Mouse (Mus musculus) neural tube, embryonic 13.5 days (tissue): ENCODE data around the gene Rbm39. TPM values are rescaled to one million over a fixed set of nuclear protein-coding genes. Genes with fewer than 3 reads are reported as not detected.
"Not testable (repeated sequence)": the region's sequence is repeated elsewhere in the genome, so short reads cannot be mapped to it uniquely, and the experiment has no call there.

Experiments used
- ATAC-seq: fragments of 200-750 bp; cut with Nextera tagmentation; 2 replicates; pipeline ENCODE4 v1.8.0; 2017; ENCODE audit warnings: low read depth, mild to moderate bottlenecking, moderate TSS enrichment, moderate library complexity
- H3K27ac ChIP-seq: fragments of 300-500 bp; sonication (generic); replicated peaks from 2 replicates; pipeline ENCODE4 v1.5.1; 2015; ENCODE audit warnings: moderate library complexity, mild to moderate bottlenecking, inconsistent platforms
- H3K27me3 ChIP-seq: fragments of 300-500 bp; sonication (generic); 2 replicates; pipeline ENCODE4 v1.6.1; 2015; ENCODE audit warnings: mild to moderate bottlenecking, inconsistent platforms
- H3K36me3 ChIP-seq: fragments of 300-500 bp; sonication (generic); 2 replicates; pipeline ENCODE4 v1.6.1; 2015; ENCODE audit warnings: mild to moderate bottlenecking, inconsistent platforms
- H3K4me1 ChIP-seq: fragments of 300-500 bp; sonication (generic); replicated peaks from 2 replicates; pipeline ENCODE4 v1.6.1; 2015; ENCODE audit warnings: inconsistent platforms
- H3K4me2 ChIP-seq: fragments of 300-500 bp; sonication (generic); 2 replicates; pipeline ENCODE4 v1.6.1; 2015; ENCODE audit warnings: inconsistent platforms, mild to moderate bottlenecking, moderate library complexity
- H3K4me3 ChIP-seq: fragments of 300-500 bp; sonication (generic); 2 replicates; pipeline ENCODE4 v1.5.1; 2015; ENCODE audit warnings: mild to moderate bottlenecking, inconsistent platforms
- H3K9ac ChIP-seq: fragments of 300-500 bp; sonication (generic); 2 replicates; pipeline ENCODE4 v1.6.1; 2015; ENCODE audit warnings: moderate library complexity, mild to moderate bottlenecking, inconsistent platforms
- H3K9me3 ChIP-seq: fragments of 300-500 bp; sonication (generic); 2 replicates; pipeline ENCODE4 v1.6.1; 2016; ENCODE audit warnings: inconsistent platforms
- WGBS: fragments of 180-500 bp; shearing (Covaris S2); methylation state at CpG from one replicate; pipeline ENCODE4 v1.1.7; 2015; 5-methylcytosine and 5-hydroxymethylcytosine counted together
- polyA plus RNA-seq: library from polyadenylated mRNA; unstranded; fragments of >200 nt; fragmentation: Nextera tagmentation; extraction: Ambion mirVana; gene quantifications from 2 replicates; pipeline ENCODE4 v1.2.1, GENCODE M21; 2015

The Rbm39 gene
- polyA plus RNA-seq, 1 experiment from 2014 or later: 509 TPM

GRCm38 (mm10) chr2:156142820-156143219 lies 37.2 kb downstream of the Rbm39 start:
- ATAC-seq: no peak
- WGBS: 81% methylated on average over 2 of the region's 2 CpGs
- peaks cover 27% of the 10 kb centered on the region for H3K4me1 ChIP-seq
- peak overlapping the region; percentile 68 for H3K4me2 ChIP-seq
- peak overlapping the region; percentile 96; the same call in 1 of the 2 replicates for H3K27ac ChIP-seq
- peak overlapping the region; percentile 89 for H3K4me3 ChIP-seq
- H3K9me3 ChIP-seq: no peaks in the 10 kb centered on the region
- no peaks in the 10 kb centered on the region for H3K27me3 ChIP-seq
- H3K9ac ChIP-seq: peak overlapping the region; percentile 89
- H3K36me3 ChIP-seq: peaks cover 15% of the 10 kb centered on the region

- Histone ChIP-seq H3K4me3 (no peak overlapping the region), H3K9ac (no peak overlapping the region), H3K9me3 (no peaks in the 10 kb centered on the region), H3K27me3 (no peaks in the 10 kb centered on the region), H3K4me1 (no peaks in the 10 kb centered on the region), H3K36me3 (peaks cover 28% of the 10 kb centered on the region), H3K4me2 (no peak overlapping the region), H3K27ac (no peak overlapping the region)
- WGBS: 90% methylated on average over 6 of the region's 6 CpGs
- ATAC-seq: no peak
Measured at GRCm38 (mm10) chr2:156135695-156136094, 44.3 kb downstream of the Rbm39 start.

GRCm38 (mm10) chr2:156134161-156134560 lies 45.9 kb downstream of the Rbm39 start:
- WGBS: 92% methylated on average over 5 of the region's 5 CpGs
- Histone ChIP-seq H3K4me1 (no peaks in the 10 kb centered on the region), H3K4me3 (no peak overlapping the region), H3K9me3 (no peaks in the 10 kb centered on the region), H3K36me3 (peaks cover 28% of the 10 kb centered on the region), H3K27ac (no peak overlapping the region), H3K27me3 (no peaks in the 10 kb centered on the region), H3K4me2 (no peak overlapping the region), H3K9ac (no peak overlapping the region)
- ATAC-seq: no peak

GRCm38 (mm10) chr2:156126992-156127391 lies 53.0 kb downstream of the Rbm39 start, which contains the start of gene Gm28036:
Gm28036 (minus strand) TSS chr2:156127092.
- no peak within 1 kb of the TSS for H3K27ac ChIP-seq
- H3K4me3 ChIP-seq: no peak within 1 kb of the TSS
- WGBS: 97% methylated on average over 5 of the region's 5 CpGs
- peaks cover 45% of the 10 kb centered on the region for H3K36me3 ChIP-seq
- H3K9me3 ChIP-seq: no peaks in the 10 kb centered on the region
- H3K4me2 ChIP-seq: no peak within 1 kb of the TSS
- no peak within 1 kb of the TSS for H3K9ac ChIP-seq
- no peaks in the 10 kb centered on the region for H3K27me3 ChIP-seq
- no peak for ATAC-seq
- no peaks in the 10 kb centered on the region for H3K4me1 ChIP-seq

- Histone ChIP-seq H3K27me3 (no peaks in the 10 kb centered on the region), H3K9me3 (no peaks in the 10 kb centered on the region), H3K36me3 (peaks cover 37% of the 10 kb centered on the region), H3K4me1 (no peaks in the 10 kb centered on the region), H3K4me3 (no peak overlapping the region), H3K4me2 (no peak overlapping the region), H3K9ac (no peak overlapping the region), H3K27ac (no peak overlapping the region)
- 93% methylated on average over 5 of the region's 5 CpGs for WGBS
- no peak for ATAC-seq
Measured at GRCm38 (mm10) chr2:156123731-156124130, 56.3 kb downstream of the Rbm39 start.

- peaks cover 18% of the 10 kb centered on the region for H3K36me3 ChIP-seq
- H3K9ac ChIP-seq: no peak overlapping the region
- H3K27me3 ChIP-seq: no peaks in the 10 kb centered on the region
- no peak overlapping the region for H3K27ac ChIP-seq
- no peak overlapping the region for H3K4me3 ChIP-seq
- H3K4me2 ChIP-seq: no peak overlapping the region
- no peaks in the 10 kb centered on the region for H3K9me3 ChIP-seq
- no peaks in the 10 kb centered on the region for H3K4me1 ChIP-seq
- ATAC-seq: no peak
Measured at GRCm38 (mm10) chr2:156119566-156119965, 60.5 kb downstream of the Rbm39 start.

GRCm38 (mm10) chr2:156112080-156112423 lies 68.0 kb downstream of the Rbm39 start:
- H3K36me3 ChIP-seq, H3K9me3 ChIP-seq, H3K27me3 ChIP-seq, ATAC-seq: not testable (repeated sequence)
- Histone ChIP-seq H3K4me1 (peaks cover 32% of the 10 kb centered on the region), H3K27ac (peak overlapping the region; percentile 94), H3K9ac (peak overlapping the region; percentile 92), H3K4me3 (peak overlapping the region; percentile 98), H3K4me2 (peak overlapping the region; percentile 55)
- WGBS: 21% methylated on average over 5 of the region's 5 CpGs

- Histone ChIP-seq H3K9ac (peak within 1 kb of the TSS; percentile 92), H3K4me2 (peak within 1 kb of the TSS; percentile 85), H3K27ac (peak within 1 kb of the TSS; percentile 94), H3K4me3 (peak within 1 kb of the TSS; percentile 98), H3K27me3 (no peaks in the 10 kb centered on the region), H3K4me1 (peaks cover 36% of the 10 kb centered on the region), H3K36me3 (no peaks in the 10 kb centered on the region), H3K9me3 (no peaks in the 10 kb centered on the region)
- peak; percentile 91 for ATAC-seq
- WGBS: 1% methylated on average over 73 of the region's 74 CpGs
Measured at GRCm38 (mm10) chr2:156111358-156112079, 68.5 kb downstream of the Rbm39 start, which contains the start of the genes Cpne1 and Rbm12. Cpne1 (minus strand) TSS chr2:156111965. Rbm12 (minus strand) TSS chr2:156111978.

GRCm38 (mm10) chr2:156110627-156111357 lies 69.2 kb downstream of the Rbm39 start:
- under 1% methylated on average over 16 of the region's 16 CpGs for whole genome bisulfite sequencing
- H3K4me3 ChIP-seq: peak overlapping the region; percentile 98
- H3K27me3 ChIP-seq: no peaks in the 10 kb centered on the region
- H3K36me3 ChIP-seq: 0 out of 2 replicates have a peak, but pooled peaks cover 3% of the 10 kb centered on the region
- H3K4me1 ChIP-seq: peaks cover 41% of the 10 kb centered on the region
- H3K9me3 ChIP-seq: no peaks in the 10 kb centered on the region
- peak; percentile 75 for ATAC-seq
- peak overlapping the region; percentile 85 for H3K4me2 ChIP-seq
- H3K27ac ChIP-seq: peak overlapping the region; percentile 94
- H3K9ac ChIP-seq: peak overlapping the region; percentile 92

Other genes with a start within 250 kb of the Rbm39 start
- gene Uqcc1, start 249.9 kb downstream of the Rbm39 start, polyA plus RNA-seq: 69.7 and 73.1 TPM in 2 replicates
- not detected in 2 replicates for gene Gm15557, start 239.5 kb downstream of the Rbm39 start, polyA plus RNA-seq
- 1.3 and 2.1 TPM in 2 replicates for gene Gdf5, start 234.9 kb downstream of the Rbm39 start, polyA plus RNA-seq
- 13.6 and 18.6 TPM in 2 replicates for gene Cep250, start 223.8 kb downstream of the Rbm39 start, polyA plus RNA-seq
- 2.0 and 3.4 TPM in 2 replicates for gene 6430550D23Rik, start 172.3 kb downstream of the Rbm39 start, polyA plus RNA-seq
- 341 and 372 TPM in 2 replicates for gene Ergic3, start 172.2 kb downstream of the Rbm39 start, polyA plus RNA-seq
- gene Fer1l4, start 127.3 kb downstream of the Rbm39 start, polyA plus RNA-seq: not detected in 2 replicates
- 5.6 and 6.4 TPM in 2 replicates for gene Spag4, start 115.1 kb downstream of the Rbm39 start, polyA plus RNA-seq
- 33.4 and 34.0 TPM in 2 replicates for gene Cpne1, start 68.3 kb downstream of the Rbm39 start, polyA plus RNA-seq
- gene Rbm12, start 68.3 kb downstream of the Rbm39 start, polyA plus RNA-seq: 27.7 and 27.8 TPM in 2 replicates
- gene Gm28036, start 53.1 kb downstream of the Rbm39 start, polyA plus RNA-seq: 21.4 and 26.1 TPM in 2 replicates
- gene Romo1, start 36.2 kb downstream of the Rbm39 start, polyA plus RNA-seq: 373 and 399 TPM in 2 replicates
- gene Nfs1, start 36.1 kb downstream of the Rbm39 start, polyA plus RNA-seq: 31.2 and 31.8 TPM in 2 replicates
- gene Phf20, start 16.2 kb upstream of the Rbm39 start, polyA plus RNA-seq: 101 and 126 TPM in 2 replicates
- gene Cnbd2, start 132.1 kb upstream of the Rbm39 start, polyA plus RNA-seq: 6.0 and 7.6 TPM in 2 replicates
- 88.6 and 105 TPM in 2 replicates for gene Scand1, start 132.5 kb upstream of the Rbm39 start, polyA plus RNA-seq
- gene Epb41l1, start 240.7 kb upstream of the Rbm39 start, polyA plus RNA-seq: 7.8 and 9.4 TPM in 2 replicates